In genomic region chr15:91439883-91440282, GRCm38 (mm10) we compare ENCODE assay signal across 15 mouse cellular contexts.
DNase-seq lines count a peak whose midpoint lies in the region; ATAC-seq and TF ChIP-seq lines count a peak whose summit lies in the region.
"Had no signal": no experiment of that assay in that cellular context is flagged by ENCODE, and none has a peak within 500 bp of the region (broad histone marks: within the 10 kb centered on the region; RNA-seq: fewer than 3 reads in every experiment).

No protein-coding gene starts in this region.

- intact Hi-C loops in left cerebral cortex, postnatal 4 days (cut with DNase I), result no loop called here
- intact Hi-C loops in left cerebral cortex, postnatal 14 days (cut with DNase I), result loop anchor here (10.0 kb wide), 1 partner anchor 125 kb away; no protein-coding TSS in a partner anchor

- no peak for TF ChIP-seq CTCF in stomach, postnatal 0 days (IDR thresholded peaks at IDR 0.05; ENCODE audit: low read depth)

- H3K4me3 ChIP-seq in forebrain, embryonic 15.5 days, result no peak overlapping the region
- H3K4me3 ChIP-seq in forebrain, embryonic 11.5 days (ENCODE audit: low read depth, low read length), result no peak overlapping the region
- H3K4me3 ChIP-seq in stomach, postnatal 0 days (ENCODE audit: low read depth, low read length), result no peak overlapping the region
- H3K4me3 ChIP-seq: embryonic facial prominence, embryonic 13.5 days; hindbrain, embryonic 13.5 days; limb, embryonic 15.5 days had no signal

- no peak overlapping the region for H3K9ac ChIP-seq in forebrain, embryonic 15.5 days (replicated peaks)
- no peak overlapping the region for H3K9ac ChIP-seq in forebrain, embryonic 11.5 days (ENCODE audit: low read length)
- H3K9ac ChIP-seq in stomach, postnatal 0 days (ENCODE audit: low read length), result no peak overlapping the region
- H3K9ac ChIP-seq: embryonic facial prominence, embryonic 13.5 days; hindbrain, embryonic 13.5 days; limb, embryonic 15.5 days had no signal

- 83% methylated on average over 2 of the region's 2 CpGs for WGBS in forebrain, embryonic 15.5 days
- 88% methylated on average over 2 of the region's 2 CpGs for WGBS in forebrain, embryonic 11.5 days
- 86% methylated on average over 2 of the region's 2 CpGs for WGBS in stomach, postnatal 0 days

- H3K4me1 ChIP-seq in forebrain, embryonic 15.5 days, result no peaks in the 10 kb centered on the region
- no peaks in the 10 kb centered on the region for H3K4me1 ChIP-seq in forebrain, embryonic 11.5 days (replicated peaks; ENCODE audit: control insufficient read depth, insufficient read depth, low read length)
- no peaks in the 10 kb centered on the region for H3K4me1 ChIP-seq in stomach, postnatal 0 days (replicated peaks; ENCODE audit: control insufficient read depth, insufficient read depth)
- H3K4me1 ChIP-seq: embryonic facial prominence, embryonic 13.5 days; hindbrain, embryonic 13.5 days; limb, embryonic 15.5 days had no signal

- no peak overlapping the region for H3K27ac ChIP-seq in forebrain, embryonic 15.5 days (replicated peaks)
- H3K27ac ChIP-seq in forebrain, embryonic 11.5 days (ENCODE audit: low read depth, low read length), result no peak overlapping the region
- no peak overlapping the region for H3K27ac ChIP-seq in stomach, postnatal 0 days (replicated peaks)
- H3K27ac ChIP-seq: embryonic facial prominence, embryonic 13.5 days; hindbrain, embryonic 13.5 days; limb, embryonic 15.5 days had no signal

- no peaks in the 10 kb centered on the region for H3K36me3 ChIP-seq in forebrain, embryonic 15.5 days
- no peaks in the 10 kb centered on the region for H3K36me3 ChIP-seq in forebrain, embryonic 11.5 days (ENCODE audit: control insufficient read depth, insufficient read depth, low read length)
- no peaks in the 10 kb centered on the region for H3K36me3 ChIP-seq in stomach, postnatal 0 days (ENCODE audit: control insufficient read depth, insufficient read depth, low read length)
- H3K36me3 ChIP-seq: embryonic facial prominence, embryonic 13.5 days; hindbrain, embryonic 13.5 days; limb, embryonic 15.5 days had no signal

- H3K4me2 ChIP-seq in forebrain, embryonic 15.5 days (replicated peaks), result no peak overlapping the region
- H3K4me2 ChIP-seq in forebrain, embryonic 11.5 days (ENCODE audit: low read depth, low read length, severe bottlenecking), result no peak overlapping the region
- no peak overlapping the region for H3K4me2 ChIP-seq in stomach, postnatal 0 days (replicated peaks; ENCODE audit: low read depth)
- H3K4me2 ChIP-seq: embryonic facial prominence, embryonic 13.5 days; hindbrain, embryonic 13.5 days; limb, embryonic 15.5 days had no signal

- no peak for TF ChIP-seq EP300 in stomach, postnatal 0 days (optimal IDR thresholded peaks at IDR 0.05)

- H3K9me3 ChIP-seq in forebrain, embryonic 15.5 days, result no peaks in the 10 kb centered on the region
- H3K9me3 ChIP-seq in forebrain, embryonic 11.5 days (ENCODE audit: control insufficient read depth, low read length), result no peaks in the 10 kb centered on the region
- no peaks in the 10 kb centered on the region for H3K9me3 ChIP-seq in stomach, postnatal 0 days (ENCODE audit: control insufficient read depth, low read length)
- H3K9me3 ChIP-seq: embryonic facial prominence, embryonic 13.5 days; hindbrain, embryonic 13.5 days; limb, embryonic 15.5 days had no signal

- H3K27me3 ChIP-seq in forebrain, embryonic 15.5 days, result no peaks in the 10 kb centered on the region
- no peaks in the 10 kb centered on the region for H3K27me3 ChIP-seq in forebrain, embryonic 11.5 days (ENCODE audit: control insufficient read depth, insufficient read depth, low read length)
- no peaks in the 10 kb centered on the region for H3K27me3 ChIP-seq in stomach, postnatal 0 days (ENCODE audit: control insufficient read depth, insufficient read depth, low read length)
- H3K27me3 ChIP-seq: embryonic facial prominence, embryonic 13.5 days; hindbrain, embryonic 13.5 days; limb, embryonic 15.5 days had no signal

- ATAC-seq in forebrain, embryonic 15.5 days (replicated peaks), result 0 out of 2 replicates have a peak, but pooled peaks have one; percentile 46
- no peak for ATAC-seq in forebrain, embryonic 11.5 days (replicated peaks; ENCODE audit: low FRiP score)
- ATAC-seq in stomach, postnatal 0 days (ENCODE audit: low FRiP score, low TSS enrichment), result no peak

- no peak for DNase-seq in forebrain, embryonic 11.5 days (ENCODE audit: low spot score)
- DNase-seq in left cerebral cortex, adult 11 months (ENCODE audit: low spot score), result peak; percentile 37
- DNase-seq in left cerebral cortex, postnatal 4 days, result no peak
- peak; percentile 65 for DNase-seq in cerebellum, adult 9-11 months
- DNase-seq in left cerebral cortex, postnatal 14 days (ENCODE audit: low spot score in 2 of 2), result peak; percentile 39 to 58
- DNase-seq in stomach, postnatal 0 days (ENCODE audit: low spot score), result no peak
- DNase-seq in urinary bladder, postnatal 25 days (ENCODE audit: low spot score), result no peak
- DNase-seq: adrenal gland, postnatal 10 days; gastrocnemius, postnatal 25 days; lung, postnatal 14 days; thymus, postnatal 25 days had no signal

Comparison
In these comparisons a context has a peak if more than half of its experiments do, and no peak if none do; other contexts are left out.
1. DNase-seq: peak in left cerebral cortex, adult 11 months (single experiment), cerebellum, adult 9-11 months (single experiment) and left cerebral cortex, postnatal 14 days (2 of 2); none in forebrain, embryonic 11.5 days (single experiment), left cerebral cortex, postnatal 4 days (single experiment), stomach, postnatal 0 days (single experiment) and urinary bladder, postnatal 25 days (single experiment).